Mouse (Mus musculus): ENCODE results near the gene Cryaa.

The Cryaa gene

GRCm38 (mm10) chr17:31705271-31706020 lies 27.8 kb downstream of the Cryaa start:
- in situ Hi-C loops (cut with MseI, MboI), result no loop called here

- in situ Hi-C loops (cut with MseI, MboI), result no loop called here
Observed at GRCm38 (mm10) chr17:31709121-31709741, 31.6 kb downstream of the Cryaa start.

GRCm38 (mm10) chr17:31710455-31710854 lies 32.8 kb downstream of the Cryaa start:
- in situ Hi-C loops (cut with MseI, MboI), result no loop called here

- in situ Hi-C loops (cut with MseI, MboI), result no loop called here
Observed at GRCm38 (mm10) chr17:31713709-31714108, 36.1 kb downstream of the Cryaa start.

GRCm38 (mm10) chr17:31714125-31714524 lies 36.5 kb downstream of the Cryaa start:
- in situ Hi-C loops (cut with MseI, MboI), result no loop called here

GRCm38 (mm10) chr17:31715006-31715405 lies 37.4 kb downstream of the Cryaa start:
- in situ Hi-C loops (cut with MseI, MboI), result no loop called here

- in situ Hi-C loops (cut with MseI, MboI), result no loop called here
Observed at GRCm38 (mm10) chr17:31721637-31722036, 44.0 kb downstream of the Cryaa start.

- in situ Hi-C loops (cut with MseI, MboI), result no loop called here
Observed at GRCm38 (mm10) chr17:31725366-31725765, 47.8 kb downstream of the Cryaa start.

- in situ Hi-C loops (cut with MseI, MboI), result no loop called here
Observed at GRCm38 (mm10) chr17:31726216-31726615, 48.6 kb downstream of the Cryaa start.

- in situ Hi-C loops (cut with MseI, MboI), result no loop called here
Observed at GRCm38 (mm10) chr17:31727230-31727629, 49.6 kb downstream of the Cryaa start.

GRCm38 (mm10) chr17:31728043-31728442 lies 50.4 kb downstream of the Cryaa start:
- in situ Hi-C loops (cut with MseI, MboI), result no loop called here

- in situ Hi-C loops (cut with MseI, MboI), result no loop called here
Observed at GRCm38 (mm10) chr17:31728968-31729501, 51.4 kb downstream of the Cryaa start.

- in situ Hi-C loops (cut with MseI, MboI), result no loop called here
Observed at GRCm38 (mm10) chr17:31731038-31731437, 53.4 kb downstream of the Cryaa start.

Measured in mouse trophoblast stem cell (cell line).